Mouse (Mus musculus): ENCODE data around the gene Srsf5.
A peak's percentile ranks its signal among the peaks of the same experiment; 100 is the strongest.

The Srsf5 gene

DNA sequence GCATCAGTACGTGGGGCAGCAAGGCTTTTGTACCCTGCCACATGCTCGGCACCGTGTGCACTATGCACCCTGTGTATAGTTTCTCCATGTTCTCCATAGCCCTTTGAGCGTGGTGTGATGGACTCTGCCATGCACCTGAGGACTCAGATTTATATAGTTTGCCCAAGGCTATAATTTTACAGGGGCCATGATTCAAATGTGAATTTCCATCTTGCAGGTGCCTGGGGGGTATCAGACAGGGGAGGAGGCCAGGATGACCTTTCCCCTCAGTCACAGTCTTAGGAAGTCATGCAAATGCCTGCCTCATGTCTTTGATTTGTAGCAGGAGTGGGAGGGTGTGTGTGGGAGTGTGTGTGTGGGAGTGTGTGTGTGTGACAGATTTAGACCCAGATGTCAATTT, 52.3 kb downstream of the Srsf5 start:
- DNase-seq (ENCODE audit: low spot score in 2 of 2), result peak in 1 of 2 experiments; percentile 3

- DNase-seq (ENCODE audit: low spot score in 2 of 2), result peak in 1 of 2 experiments; percentile 36
Measured at GRCm38 (mm10) chr12:80998528-80999221, 53.4 kb downstream of the Srsf5 start.
